Mouse (Mus musculus): Measurements from ENCODE around the gene Ppa2.

- TF ChIP-seq CTCF (IDR thresholded peaks at IDR 0.05; ENCODE audit: low read depth, low read length) (no peak), GATA1 (IDR thresholded peaks at IDR 0.05; ENCODE audit: borderline replicate concordance, low read length) (no peak)
These were observed 9.9 kb downstream of the Ppa2 start for GRCm38 (mm10) chr3:133319795-133320194.

Data from G1E (cell line).